Mouse (Mus musculus) liver, embryonic 16.5 days (tissue): ENCODE results near the gene Acot13. TPM values are rescaled to one million over a fixed set of nuclear protein-coding genes. Genes with fewer than 3 reads are reported as not detected.
A peak's percentile ranks its signal among the peaks of the same experiment; 100 is the strongest.

Experiments used
- ATAC-seq: fragments of 200-750 bp; cut with Nextera tagmentation; 2 replicates; pipeline ENCODE4 v1.8.0; 2017; ENCODE audit warnings: low read depth, mild to moderate bottlenecking, moderate number of reproducible peaks, moderate library complexity
- H3K27ac ChIP-seq: fragments of 300-500 bp; sonication (generic); 2 replicates; pipeline ENCODE4 v1.5.1; 2014; ENCODE audit warnings: mild to moderate bottlenecking, low read length
- H3K27me3 ChIP-seq: fragments of 300-500 bp; sonication (generic); 2 replicates; pipeline ENCODE4 v1.6.1; 2014; ENCODE audit warnings: low read depth, low read length, mixed read lengths; ENCODE audit not compliant: control insufficient read depth, insufficient read depth
- H3K36me3 ChIP-seq: fragments of 300-500 bp; sonication (generic); 2 replicates; pipeline ENCODE4 v1.6.1; 2014; ENCODE audit warnings: mild to moderate bottlenecking; ENCODE audit not compliant: control insufficient read depth, insufficient read depth
- H3K4me1 ChIP-seq: fragments of 300-500 bp; sonication (generic); 2 replicates; pipeline ENCODE4 v1.6.1; 2014; ENCODE audit warnings: low read depth, low read length, mixed read lengths; ENCODE audit not compliant: control insufficient read depth
- H3K4me2 ChIP-seq: fragments of 300-500 bp; sonication (generic); 2 replicates; pipeline ENCODE4 v1.6.1; 2014; ENCODE audit warnings: low read depth, low read length, mixed read lengths
- H3K4me3 ChIP-seq: fragments of 300-500 bp; sonication (generic); 2 replicates; pipeline ENCODE4 v1.5.1; 2014; ENCODE audit warnings: low read depth, mild to moderate bottlenecking, low read length
- H3K9ac ChIP-seq: fragments of 300-500 bp; sonication (generic); 2 replicates; pipeline ENCODE4 v1.6.1; 2014; ENCODE audit warnings: low read depth, low read length
- H3K9me3 ChIP-seq: fragments of 300-500 bp; sonication (generic); replicated peaks from 2 replicates; pipeline ENCODE4 v1.6.1; 2016; ENCODE audit warnings: low read length; ENCODE audit not compliant: control insufficient read depth
- WGBS: fragments of 180-500 bp; shearing (Covaris S2); extraction: QIAGEN DNeasy Blood & Tissue Kit; methylation state at CpG from one replicate; pipeline ENCODE4 v1.1.7; 2014; ENCODE audit not compliant: insufficient replicate concordance; 5-methylcytosine and 5-hydroxymethylcytosine counted together
- polyA plus RNA-seq: library from polyadenylated mRNA; unstranded; fragments of >200 nt; fragmentation: Nextera tagmentation; extraction: Ambion mirVana; gene quantifications from 2 replicates; pipeline ENCODE4 v1.2.1, GENCODE M21; 2015

Gene Acot13
- polyA plus RNA-seq, 1 experiment from 2014 or later, result 56.0 TPM

DNA sequence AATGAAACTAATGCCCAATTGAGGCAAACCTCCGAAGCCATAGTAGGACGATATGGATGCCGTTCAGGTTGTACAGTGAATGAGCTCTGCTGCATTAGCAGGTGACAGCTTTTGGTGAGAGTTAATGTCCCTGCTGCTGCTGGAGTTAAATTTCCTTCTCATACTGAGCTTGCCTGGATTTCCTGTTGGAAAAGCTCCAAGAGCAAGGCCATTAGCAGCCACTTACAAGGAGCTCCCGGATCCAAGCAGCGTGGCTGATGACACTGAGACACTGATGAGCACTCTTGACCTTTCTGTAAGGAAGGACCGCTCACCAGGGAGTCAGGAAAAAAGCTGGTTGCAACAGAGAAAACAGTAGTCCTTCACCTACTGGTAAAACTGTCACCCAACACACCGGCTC lies 30.7 kb upstream of the Acot13 start:
- no peak overlapping the region for H3K27ac ChIP-seq
- H3K9me3 ChIP-seq, result no peaks in the 10 kb centered on the region
- no peak overlapping the region for H3K9ac ChIP-seq
- H3K27me3 ChIP-seq, result no peaks in the 10 kb centered on the region
- H3K4me2 ChIP-seq, result no peak overlapping the region
- H3K36me3 ChIP-seq, result no peaks in the 10 kb centered on the region
- H3K4me1 ChIP-seq, result peaks cover 5% of the 10 kb centered on the region; the same call in 1 of the 2 replicates
- 69% methylated on average over 7 of the region's 7 CpGs for WGBS
- ATAC-seq, result no peak
- no peak overlapping the region for H3K4me3 ChIP-seq

GRCm38 (mm10) chr13:24861084-24861483 lies 29.7 kb upstream of the Acot13 start:
- no peak overlapping the region for H3K27ac ChIP-seq
- no peak overlapping the region for H3K4me3 ChIP-seq
- no peak for ATAC-seq
- no peaks in the 10 kb centered on the region for H3K4me1 ChIP-seq
- H3K9ac ChIP-seq, result no peak overlapping the region
- H3K9me3 ChIP-seq, result no peaks in the 10 kb centered on the region
- no peaks in the 10 kb centered on the region for H3K36me3 ChIP-seq
- WGBS, result 53% methylated on average over 12 of the region's 12 CpGs
- no peak overlapping the region for H3K4me2 ChIP-seq
- no peaks in the 10 kb centered on the region for H3K27me3 ChIP-seq

DNA sequence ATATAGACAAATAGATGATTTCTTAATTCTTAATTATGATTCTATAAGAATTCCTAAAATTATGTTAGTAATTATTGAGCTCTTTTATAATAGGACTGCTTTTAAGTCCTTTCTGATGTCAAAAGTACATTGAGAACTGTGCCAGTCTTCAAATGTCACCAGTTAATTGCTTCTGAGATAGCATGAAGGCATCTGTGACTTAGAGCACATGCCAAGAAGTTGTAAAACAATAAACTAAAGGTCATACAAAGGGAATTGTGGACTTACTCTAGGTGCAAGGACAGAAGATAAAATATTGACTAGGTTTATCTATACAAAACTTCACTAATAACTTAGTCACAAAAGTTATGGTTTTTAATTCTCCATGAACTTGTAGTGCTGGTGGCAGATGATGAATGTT lies 27.8 kb upstream of the Acot13 start:
- no peak overlapping the region for H3K4me2 ChIP-seq
- no peaks in the 10 kb centered on the region for H3K4me1 ChIP-seq
- no peaks in the 10 kb centered on the region for H3K36me3 ChIP-seq
- no peak overlapping the region for H3K4me3 ChIP-seq
- H3K9me3 ChIP-seq, result no peaks in the 10 kb centered on the region
- no peak for ATAC-seq
- no peak overlapping the region for H3K9ac ChIP-seq
- no peaks in the 10 kb centered on the region for H3K27me3 ChIP-seq
- no peak overlapping the region for H3K27ac ChIP-seq

DNA sequence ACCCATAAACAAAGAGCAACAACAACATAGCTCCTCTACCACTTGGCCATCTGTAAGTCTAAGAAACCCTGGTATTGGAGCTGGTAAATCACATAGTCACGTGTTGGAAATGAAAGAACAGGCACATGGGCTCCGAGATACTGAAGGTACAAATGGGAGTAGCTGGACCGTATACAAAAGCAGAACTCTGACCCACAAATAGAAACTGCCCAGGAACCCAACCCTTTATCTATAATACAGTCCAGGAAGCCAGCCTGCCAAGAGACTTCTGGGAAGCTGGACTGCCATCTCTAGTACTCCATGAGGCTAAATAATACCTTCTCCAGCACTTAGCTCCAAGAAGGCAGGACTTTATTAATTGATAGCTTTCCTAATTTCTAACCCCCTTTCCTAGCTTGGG lies 21.2 kb upstream of the Acot13 start:
- no peaks in the 10 kb centered on the region for H3K36me3 ChIP-seq
- H3K4me1 ChIP-seq, result no peaks in the 10 kb centered on the region
- no peaks in the 10 kb centered on the region for H3K27me3 ChIP-seq
- no peaks in the 10 kb centered on the region for H3K9me3 ChIP-seq
- H3K27ac ChIP-seq, result no peak overlapping the region
- WGBS, result 46% methylated on average over 3 of the region's 3 CpGs
- no peak overlapping the region for H3K9ac ChIP-seq
- no peak for ATAC-seq
- no peak overlapping the region for H3K4me3 ChIP-seq
- H3K4me2 ChIP-seq, result no peak overlapping the region

DNA sequence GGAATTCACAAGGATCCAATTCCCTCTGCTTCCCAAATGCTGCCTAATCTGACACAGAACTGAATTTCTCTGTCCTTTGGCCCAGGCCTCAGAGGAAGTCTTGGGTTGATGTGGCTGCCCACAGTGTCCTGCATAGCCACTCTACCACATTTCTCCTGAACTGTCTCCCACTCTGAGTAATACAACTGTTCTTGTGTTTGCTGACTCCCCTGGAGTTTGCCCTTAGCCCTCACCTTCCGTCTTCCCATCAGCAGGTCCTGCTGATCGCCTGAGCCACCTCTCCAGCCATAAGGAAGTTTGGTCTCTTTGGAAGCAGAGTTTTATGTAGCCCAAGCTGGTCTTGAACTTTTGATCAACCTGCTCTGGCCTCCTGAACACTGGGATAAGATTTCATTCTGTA lies 20.6 kb upstream of the Acot13 start:
- WGBS, result 52% methylated on average over 2 of the region's 2 CpGs
- no peak overlapping the region for H3K4me3 ChIP-seq

GRCm38 (mm10) chr13:24849318-24849717 lies 18.0 kb upstream of the Acot13 start:
- H3K9ac ChIP-seq, result no peak overlapping the region
- H3K27me3 ChIP-seq, result no peaks in the 10 kb centered on the region
- no peak overlapping the region for H3K4me2 ChIP-seq
- 68% methylated on average over 4 of the region's 4 CpGs for WGBS
- no peaks in the 10 kb centered on the region for H3K4me1 ChIP-seq
- H3K9me3 ChIP-seq, result no peaks in the 10 kb centered on the region
- no peaks in the 10 kb centered on the region for H3K36me3 ChIP-seq
- no peak overlapping the region for H3K27ac ChIP-seq
- no peak overlapping the region for H3K4me3 ChIP-seq
- no peak for ATAC-seq

More for the DNA sequence above, 20.6 kb upstream of the Acot13 start:
- ATAC-seq, result no peak
- Histone ChIP-seq H3K4me2 (no peak overlapping the region), H3K27me3 (no peaks in the 10 kb centered on the region), H3K27ac (no peak overlapping the region), H3K9me3 (no peaks in the 10 kb centered on the region), H3K9ac (no peak overlapping the region), H3K36me3 (no peaks in the 10 kb centered on the region), H3K4me1 (no peaks in the 10 kb centered on the region)

- H3K36me3 ChIP-seq, result peaks cover 9% of the 10 kb centered on the region
- H3K27ac ChIP-seq, result no peak within 1 kb of the TSS
- H3K4me3 ChIP-seq, result peak within 1 kb of the TSS; percentile 39
- peak within 1 kb of the TSS; percentile 56 for H3K4me2 ChIP-seq
- H3K27me3 ChIP-seq, result no peaks in the 10 kb centered on the region
- no peaks in the 10 kb centered on the region for H3K4me1 ChIP-seq
- H3K9ac ChIP-seq, result no peak within 1 kb of the TSS
- 0 out of 2 replicates have a peak, but pooled peaks have one; percentile 37 for ATAC-seq
- no peaks in the 10 kb centered on the region for H3K9me3 ChIP-seq
- WGBS, result 16% methylated on average over 40 of the region's 40 CpGs
Observed at GRCm38 (mm10) chr13:24844983-24845955, 13.9 kb upstream of the Acot13 start, which contains the start of gene D130043K22Rik. Gene D130043K22Rik, plus strand, starts transcription at chr13:24845135.

GRCm38 (mm10) chr13:24841702-24842101 lies 10.4 kb upstream of the Acot13 start:
- no peak for ATAC-seq
- H3K4me2 ChIP-seq, result no peak overlapping the region
- 80% methylated on average over 3 of the region's 3 CpGs for WGBS

DNA sequence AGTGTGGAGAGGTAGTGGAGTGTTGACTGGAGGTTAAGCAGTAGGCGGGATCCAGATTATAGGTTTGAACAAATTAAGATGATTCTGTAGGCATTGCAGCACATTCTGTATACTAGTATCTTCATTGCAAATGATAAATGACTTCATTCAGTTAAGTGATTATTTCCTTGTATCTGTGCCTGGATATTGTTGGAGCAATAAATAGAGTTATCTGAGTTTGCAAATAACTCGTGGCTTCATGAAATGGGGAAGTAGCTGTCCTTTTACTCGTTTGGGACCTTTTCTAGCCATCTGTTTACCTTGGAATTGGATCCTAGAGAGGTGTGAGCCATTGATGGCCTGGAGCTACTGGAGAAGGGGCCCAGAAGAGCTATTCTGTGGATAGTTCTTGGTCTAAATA lies 8.5 kb upstream of the Acot13 start:
- WGBS, result 37% methylated on average over 3 of the region's 3 CpGs

More at GRCm38 (mm10) chr13:24841702-24842101, 10.4 kb upstream of the Acot13 start:
- Histone ChIP-seq H3K4me3 (no peak overlapping the region), H3K27me3 (no peaks in the 10 kb centered on the region), H3K9ac (no peak overlapping the region), H3K4me1 (no peaks in the 10 kb centered on the region; the same call in 1 of the 2 replicates), H3K9me3 (no peaks in the 10 kb centered on the region), H3K36me3 (peaks cover 12% of the 10 kb centered on the region), H3K27ac (no peak overlapping the region)

More for the DNA sequence above, 8.5 kb upstream of the Acot13 start:
- no peaks in the 10 kb centered on the region; the same call in 1 of the 2 replicates for H3K4me1 ChIP-seq
- no peak overlapping the region for H3K4me2 ChIP-seq
- no peak for ATAC-seq
- no peaks in the 10 kb centered on the region for H3K9me3 ChIP-seq
- H3K36me3 ChIP-seq, result peaks cover 17% of the 10 kb centered on the region
- no peak overlapping the region for H3K9ac ChIP-seq
- no peaks in the 10 kb centered on the region for H3K27me3 ChIP-seq
- no peak overlapping the region for H3K27ac ChIP-seq
- no peak overlapping the region for H3K4me3 ChIP-seq
